Mouse (Mus musculus) MEL (cell line): ENCODE measurements at regions not wholly inside any gene's neighbourhood (a gene's known extent, or its start where the extent isn't known, plus 50 kb on each side); places are given as distances from the start of the nearest gene placed in this dataset.

Experiments
- DNase-seq: peaks from one replicate; pipeline ENCODE4 v3.0.0; 2011; ENCODE audit warnings: low read depth, low spot score
- H3K27ac ChIP-seq: 2 replicates; pipeline ENCODE4 v1.5.1; 2012; ENCODE audit warnings: low read depth, mild to moderate bottlenecking, control low read depth, low read length, moderate library complexity; ENCODE audit not compliant: control insufficient read depth
- H3K27me3 ChIP-seq, 2 experiments: fragments of 150-350 bp in 1 of 2; sonication (generic) in 1 of 2; 2 replicates each; pipeline ENCODE4 v1.6.1; 2012; ENCODE audit warnings: low read length in 2 of 2, mild to moderate bottlenecking in 2 of 2, improper control_type of control experiment in 1 of 2, moderate library complexity in 1 of 2; ENCODE audit not compliant: insufficient read depth in 2 of 2, control insufficient read depth in 1 of 2
- H3K36me3 ChIP-seq, 2 experiments: 2 replicates each; pipeline ENCODE4 v1.6.1; 2012 to 2014; ENCODE audit warnings: low read length in 2 of 2, improper control_type of control experiment in 1 of 2, inconsistent platforms in 1 of 2, mild to moderate bottlenecking in 1 of 2; ENCODE audit not compliant: insufficient read depth in 2 of 2, control insufficient read depth in 1 of 2
- H3K4me1 ChIP-seq, 2 experiments: fragments of 150-350 bp in 1 of 2; sonication (generic) in 1 of 2; 2 replicates each; pipeline ENCODE4 v1.6.1; 2012; ENCODE audit warnings: low read length in 2 of 2, improper control_type of control experiment in 1 of 2, mild to moderate bottlenecking in 1 of 2; ENCODE audit not compliant: insufficient read depth in 2 of 2, control insufficient read depth in 1 of 2
- H3K4me3 ChIP-seq, 2 experiments: fragments of 150-350 bp in 1 of 2; sonication (generic) in 1 of 2; 2 replicates each; pipeline ENCODE4 v1.5.1; 2012; ENCODE audit warnings: low read depth in 2 of 2, low read length in 2 of 2, mild to moderate bottlenecking in 2 of 2, moderate library complexity in 2 of 2, control low read depth in 1 of 2, improper control_type of control experiment in 1 of 2; ENCODE audit not compliant: control insufficient read depth in 1 of 2, insufficient read depth in 1 of 2
- H3K79me2 ChIP-seq: 2 replicates; pipeline ENCODE4 v1.6.1; 2012; ENCODE audit warnings: mild to moderate bottlenecking, low read length, moderate library complexity; ENCODE audit not compliant: control insufficient read depth, poor library complexity, insufficient read depth
- H3K9ac ChIP-seq: 2 replicates; pipeline ENCODE4 v1.6.1; 2012; ENCODE audit warnings: low read depth, mild to moderate bottlenecking, control low read depth, low read length, moderate library complexity; ENCODE audit not compliant: control insufficient read depth, poor library complexity, severe bottlenecking
- H3K9me3 ChIP-seq: fragments of 150-350 bp; sonication (generic); replicated peaks from 2 replicates; pipeline ENCODE4 v1.6.1; 2012; ENCODE audit warnings: mild to moderate bottlenecking, low read length, improper control_type of control experiment, moderate library complexity; ENCODE audit not compliant: insufficient read depth
- BHLHE40 ChIP-seq: IDR thresholded peaks from 2 replicates; pipeline ENCODE4 v1.6.1; 2012; ENCODE audit warnings: low read depth, mild to moderate bottlenecking, inconsistent platforms, low read length, improper control_type of control experiment, borderline replicate concordance
- CHD1 ChIP-seq: IDR thresholded peaks from 2 replicates; pipeline ENCODE4 v1.6.1; 2012; ENCODE audit warnings: low read depth, mild to moderate bottlenecking, inconsistent platforms, low read length, improper control_type of control experiment
- CTCF ChIP-seq, 3 experiments: IDR thresholded peaks in 2 of 3; conservative IDR thresholded peaks in 1 of 3; 2 replicates each; pipeline ENCODE4 v1.5.1; 2011 to 2012; ENCODE audit warnings: low read length in 3 of 3, low read depth in 2 of 3, mild to moderate bottlenecking in 2 of 3, improper control_type of control experiment in 1 of 3, inconsistent platforms in 1 of 3, mixed read lengths in 1 of 3, moderate library complexity in 1 of 3; ENCODE audit not compliant: control insufficient read depth in 1 of 3, insufficient read depth in 1 of 3, poor library complexity in 1 of 3, severe bottlenecking in 1 of 3
- E2F4 ChIP-seq: IDR thresholded peaks from 2 replicates; pipeline ENCODE4 v1.6.1; 2011; ENCODE audit warnings: low read depth, low read length, improper control_type of control experiment, borderline replicate concordance
- GABPA ChIP-seq: IDR thresholded peaks from 2 replicates; pipeline ENCODE4 v1.6.1; 2012; ENCODE audit warnings: low read depth, mild to moderate bottlenecking, inconsistent platforms, low read length, improper control_type of control experiment, moderate library complexity
- GATA1 ChIP-seq: IDR thresholded peaks from 2 replicates; pipeline ENCODE4 v1.6.1; 2011; ENCODE audit warnings: low read depth, low read length, improper control_type of control experiment
- HCFC1 ChIP-seq: IDR thresholded peaks from 2 replicates; pipeline ENCODE4 v1.6.1; 2012; ENCODE audit warnings: low read depth, mild to moderate bottlenecking, inconsistent platforms, low read length, improper control_type of control experiment, moderate library complexity
- KAT2A ChIP-seq: conservative IDR thresholded peaks from 2 replicates; pipeline ENCODE4 v1.6.1; 2012; ENCODE audit warnings: low read depth, low read length, improper control_type of control experiment, inconsistent platforms
- MAFK ChIP-seq: IDR thresholded peaks from 2 replicates; pipeline ENCODE4 v1.6.1; 2011; ENCODE audit warnings: low read depth, mild to moderate bottlenecking, low read length, improper control_type of control experiment, borderline replicate concordance
- MAX ChIP-seq: IDR thresholded peaks from 2 replicates; pipeline ENCODE4 v1.6.1; 2011; ENCODE audit warnings: low read length, improper control_type of control experiment
- MAZ ChIP-seq: IDR thresholded peaks from 2 replicates; pipeline ENCODE4 v1.6.1; 2012; ENCODE audit warnings: low read depth, mild to moderate bottlenecking, inconsistent platforms, low read length, improper control_type of control experiment
- MYB ChIP-seq: IDR thresholded peaks from 2 replicates; pipeline ENCODE4 v1.6.1; 2011; ENCODE audit warnings: mild to moderate bottlenecking, low read depth, low read length, improper control_type of control experiment
- NELFE ChIP-seq: IDR thresholded peaks from 2 replicates; pipeline ENCODE4 v1.6.1; 2011; ENCODE audit warnings: low read depth, low read length, improper control_type of control experiment
- POLR2A ChIP-seq, 2 experiments: IDR thresholded peaks; 2 replicates each; pipeline ENCODE4 v1.6.1; 2011 to 2012; ENCODE audit warnings: low read length in 2 of 2, mild to moderate bottlenecking in 2 of 2, control low read depth in 1 of 2, improper control_type of control experiment in 1 of 2, low read depth in 1 of 2, moderate library complexity in 1 of 2; ENCODE audit not compliant: control insufficient read depth in 1 of 2, insufficient read depth in 1 of 2, poor library complexity in 1 of 2
- POLR2AphosphoS2 ChIP-seq: IDR thresholded peaks from 2 replicates; pipeline ENCODE4 v1.6.1; 2011; ENCODE audit warnings: low read length, improper control_type of control experiment
- RAD21 ChIP-seq: IDR thresholded peaks from 2 replicates; pipeline ENCODE4 v1.6.1; 2011; ENCODE audit warnings: mild to moderate bottlenecking, low read depth, low read length, improper control_type of control experiment
- SMC3 ChIP-seq: IDR thresholded peaks from 2 replicates; pipeline ENCODE4 v1.6.1; 2011; ENCODE audit warnings: low read depth, low read length, improper control_type of control experiment
- TBP ChIP-seq: IDR thresholded peaks from 2 replicates; pipeline ENCODE4 v1.8.0; 2011; ENCODE audit warnings: low read depth, low read length, improper control_type of control experiment
- USF1 ChIP-seq: IDR thresholded peaks from 2 replicates; pipeline ENCODE4 v1.6.1; 2014; ENCODE audit warnings: low read depth, mild to moderate bottlenecking, inconsistent platforms, low read length, improper control_type of control experiment, moderate library complexity
- USF2 ChIP-seq, 2 experiments: IDR thresholded peaks; 2 replicates each; pipeline ENCODE4 v1.6.1; 2011 to 2012; ENCODE audit warnings: improper control_type of control experiment in 2 of 2, low read length in 2 of 2, borderline replicate concordance in 1 of 2, inconsistent platforms in 1 of 2, low read depth in 1 of 2, mild to moderate bottlenecking in 1 of 2; ENCODE audit not compliant: insufficient read depth in 1 of 2
- ZC3H11A ChIP-seq: IDR thresholded peaks from 2 replicates; pipeline ENCODE4 v1.6.1; 2012; ENCODE audit warnings: low read depth, mild to moderate bottlenecking, inconsistent platforms, low read length, improper control_type of control experiment

- no peak overlapping the region for H3K9ac ChIP-seq
- no peak overlapping the region for H3K27ac ChIP-seq
- H3K4me3 ChIP-seq: no peak overlapping the region
- no peaks in the 10 kb centered on the region for H3K9me3 ChIP-seq
- no peaks in the 10 kb centered on the region for H3K36me3 ChIP-seq
- H3K79me2 ChIP-seq: no peaks in the 10 kb centered on the region
- H3K27me3 ChIP-seq: no peaks in the 10 kb centered on the region
- TF ChIP-seq HCFC1 (no peak), USF1 (no peak), POLR2A (IDR thresholded peaks at IDR 0.05; ENCODE audit: control insufficient read depth in 1 of 2, insufficient read depth in 1 of 2, low read depth in 1 of 2, low read length in 2 of 2, poor library complexity in 1 of 2) (no peak), TBP (no peak), GABPA (no peak), MAZ (no peak), ZC3H11A (no peak), BHLHE40 (no peak)
- no peak for DNase-seq
- H3K4me1 ChIP-seq: no peaks in the 10 kb centered on the region
Measured at GRCm38 (mm10) chr5:50490223-50490622, 431.4 kb upstream of the Adgra3 start.

GRCm38 (mm10) chr5:50476985-50477384 lies 418.2 kb upstream of the Adgra3 start:
- Histone ChIP-seq H3K4me1 (no peaks in the 10 kb centered on the region), H3K27me3 (no peaks in the 10 kb centered on the region), H3K9me3 (no peaks in the 10 kb centered on the region), H3K9ac (no peak overlapping the region), H3K4me3 (no peak overlapping the region), H3K27ac (no peak overlapping the region), H3K36me3 (no peaks in the 10 kb centered on the region), H3K79me2 (no peaks in the 10 kb centered on the region)
- peak; percentile 56 for TF ChIP-seq SMC3
- TF ChIP-seq RAD21: peak; percentile 57
- TF ChIP-seq KAT2A: no peak
- peak; percentile 31 for TF ChIP-seq ZC3H11A
- TF ChIP-seq CTCF (IDR thresholded peaks at IDR 0.05 in 2 of 3, conservative IDR thresholded peaks at IDR 0.05 in 1 of 3; ENCODE audit: control insufficient read depth in 1 of 3, insufficient read depth in 1 of 3, low read depth in 2 of 3, low read length in 3 of 3, poor library complexity in 1 of 3, severe bottlenecking in 1 of 3): peak; percentile 13 to 62 (median 52); a peak in 4 of 6 replicates
- TF ChIP-seq CHD1: no peak
- no peak for TF ChIP-seq USF2 (IDR thresholded peaks at IDR 0.05; ENCODE audit: borderline replicate concordance in 1 of 2, insufficient read depth in 1 of 2, low read depth in 1 of 2, low read length in 2 of 2)
- peak; percentile 34 for DNase-seq

GRCm38 (mm10) chr5:50461491-50461890 lies 402.7 kb upstream of the Adgra3 start:
- H3K4me3 ChIP-seq: no peak overlapping the region
- no peaks in the 10 kb centered on the region for H3K36me3 ChIP-seq
- H3K27me3 ChIP-seq: no peaks in the 10 kb centered on the region
- DNase-seq: no peak
- TF ChIP-seq BHLHE40: no peak
- TF ChIP-seq CTCF (IDR thresholded peaks at IDR 0.05 in 2 of 3, conservative IDR thresholded peaks at IDR 0.05 in 1 of 3; ENCODE audit: control insufficient read depth in 1 of 3, insufficient read depth in 1 of 3, low read depth in 2 of 3, low read length in 3 of 3, poor library complexity in 1 of 3, severe bottlenecking in 1 of 3): no peak
- no peak for TF ChIP-seq MAX
- no peak for TF ChIP-seq USF1
- TF ChIP-seq POLR2AphosphoS2: no peak
- no peak for TF ChIP-seq SMC3
- TF ChIP-seq MAFK: no peak
- TF ChIP-seq USF2 (IDR thresholded peaks at IDR 0.05; ENCODE audit: borderline replicate concordance in 1 of 2, insufficient read depth in 1 of 2, low read depth in 1 of 2, low read length in 2 of 2): no peak
- no peak for TF ChIP-seq TBP
- no peak for TF ChIP-seq GATA1
- no peak for TF ChIP-seq NELFE
- no peak for TF ChIP-seq E2F4
- no peak for TF ChIP-seq MYB
- no peaks in the 10 kb centered on the region for H3K9me3 ChIP-seq
- no peak overlapping the region for H3K9ac ChIP-seq
- H3K27ac ChIP-seq: no peak overlapping the region
- no peaks in the 10 kb centered on the region for H3K4me1 ChIP-seq
- no peaks in the 10 kb centered on the region for H3K79me2 ChIP-seq
